Mouse (Mus musculus) left cerebral cortex, postnatal 4 days (tissue): ENCODE measurements around the gene Olfr462. TPM values are rescaled to one million over a fixed set of nuclear protein-coding genes. Genes with fewer than 3 reads are reported as not detected.
A peak's percentile ranks its signal among the peaks of the same experiment; 100 is the strongest.

Source experiments
- DNase-seq: peaks from one replicate; pipeline ENCODE4 v3.0.0-alpha.2; 2022
- intact Hi-C: fragments of 180-260 bp; cut with DNase I; formaldehyde crosslinking; loops from one replicate; pipeline ENCODE4 v1.15.1; 2025
- total RNA-seq, 2 experiments: library from RNA; stranded (reverse); gene quantifications; 2 replicates each; pipeline ENCODE4 v1.2.3; 2021

Olfr462 gene
- total RNA-seq, 2 experiments from 2014 or later: not detected

GRCm38 (mm10) chr11:87852690-87853596 is 39.1 kb downstream of the Olfr462 start, which contains the start of gene Mks1:
Gene Mks1 (plus strand): TSS chr11:87853215.
- intact Hi-C loops: no loop called here

GRCm38 (mm10) chr11:87847884-87848283 is 44.2 kb downstream of the Olfr462 start:
- intact Hi-C loops: no loop called here
- no peak for DNase-seq

More at GRCm38 (mm10) chr11:87852690-87853596, 39.1 kb downstream of the Olfr462 start, which contains the start of gene Mks1:
- DNase-seq: peak; percentile 92

- intact Hi-C loops: no loop called here
- no peak for DNase-seq
Measured at GRCm38 (mm10) chr11:87846968-87847600, 45.0 kb downstream of the Olfr462 start.

- DNase-seq: no peak
- intact Hi-C loops: no loop called here
Measured at GRCm38 (mm10) chr11:87841436-87841835, 50.6 kb downstream of the Olfr462 start.

- intact Hi-C loops: no loop called here
- no peak for DNase-seq
Measured at GRCm38 (mm10) chr11:87840676-87841075, 51.4 kb downstream of the Olfr462 start.

Other genes starting within 250 kb of the Olfr462 start
- 1 to 10 TPM; 2.4 to 2.5 TPM for gene Rnf43, start 229.5 kb downstream of the Olfr462 start, total RNA-seq
- 10 to 100 TPM; 53.8 to 54.4 TPM for gene Supt4a, start 154.7 kb downstream of the Olfr462 start, total RNA-seq
- gene Tspoap1, start 131.7 kb downstream of the Olfr462 start, total RNA-seq: 100 to 1,000 TPM; 180 to 186 TPM
- gene Mpo, start 98.7 kb downstream of the Olfr462 start, total RNA-seq: under 1 TPM in 1 of 2 experiments, not detected in 1; 0.32 TPM
- gene Lpo, start 64.0 kb downstream of the Olfr462 start, total RNA-seq: 1 to 10 TPM in 1 of 2 experiments, under 1 TPM in 1; 0.30 to 1.0 TPM
- 1 to 10 TPM; 7.4 to 7.6 TPM for gene Mks1, start 39.1 kb downstream of the Olfr462 start, total RNA-seq
- under 1 TPM; 0.22 to 0.40 TPM for gene Epx, start 16.7 kb downstream of the Olfr462 start, total RNA-seq
- gene Olfr463, start 5.1 kb upstream of the Olfr462 start, total RNA-seq: not detected
- gene Olfr464, start 28.7 kb upstream of the Olfr462 start, total RNA-seq: not detected
- 100 to 1,000 TPM; 311 to 328 TPM for gene Dynll2, start 95.3 kb upstream of the Olfr462 start, total RNA-seq
- 100 to 1,000 TPM; 261 to 264 TPM for gene Srsf1, start 155.1 kb upstream of the Olfr462 start, total RNA-seq
- 10 to 100 TPM; 35.3 to 38.2 TPM for gene Vezf1, start 176.0 kb upstream of the Olfr462 start, total RNA-seq
- 10 to 100 TPM; 65.4 to 69.7 TPM for gene Cuedc1, start 205.8 kb upstream of the Olfr462 start, total RNA-seq